ENCODE assay signal across 19 mouse cellular contexts in the genomic region with DNA sequence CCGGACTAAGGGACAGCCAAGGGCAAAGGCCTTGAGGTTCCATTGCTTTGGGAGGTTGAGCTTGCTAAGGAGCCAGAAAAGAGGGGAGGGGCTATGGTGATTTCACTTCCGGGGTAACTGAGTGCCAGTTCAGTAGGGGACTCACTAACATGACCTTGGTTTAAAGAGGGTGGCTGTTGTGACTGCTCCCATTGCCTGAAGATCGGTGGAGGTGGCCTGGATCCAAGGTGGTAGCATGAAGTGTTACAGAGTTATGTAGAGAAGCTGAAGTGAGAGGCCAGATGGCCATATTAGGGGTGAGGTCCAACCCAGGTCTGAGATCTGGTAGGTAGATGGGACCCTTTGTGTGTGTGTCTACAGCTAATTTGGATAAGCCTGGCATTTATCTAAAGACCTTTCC. TPM values are rescaled to one million over a fixed set of nuclear protein-coding genes. Genes with fewer than 3 reads are reported as not detected.
DNase-seq lines count a peak whose midpoint lies in the region; ATAC-seq and TF ChIP-seq lines count a peak whose summit lies in the region.
"Had no signal": no experiment of that assay in that cellular context is flagged by ENCODE, and none has a peak within 500 bp of the region (broad histone marks: within the 10 kb centered on the region; RNA-seq: fewer than 3 reads in every experiment).

No protein-coding gene starts in this region.

- peaks cover 85% of the 10 kb centered on the region for H3K4me1 ChIP-seq in cerebellum, adult 2 months (ENCODE audit: control insufficient read depth, insufficient read depth, low read length)
- peaks cover 66% of the 10 kb centered on the region for H3K4me1 ChIP-seq in liver, embryonic 12.5 days
- H3K4me1 ChIP-seq in liver, embryonic 11.5 days (replicated peaks; ENCODE audit: control insufficient read depth, insufficient read depth, low read length) = peaks cover 40% of the 10 kb centered on the region
- H3K4me1 ChIP-seq in bone marrow macrophage, adult 2 months (ENCODE audit: control insufficient read depth, insufficient read depth, low read length) = peaks cover 64% of the 10 kb centered on the region

- TF ChIP-seq POLR2A in cerebellum, adult 2 months (IDR thresholded peaks at IDR 0.05; ENCODE audit: borderline replicate concordance, insufficient read depth, low read length) = no peak
- TF ChIP-seq POLR2A in bone marrow macrophage, adult 2 months (IDR thresholded peaks at IDR 0.05; ENCODE audit: borderline replicate concordance, low read depth, low read length) = no peak

- H3K27ac ChIP-seq in cerebellum, adult 2 months (ENCODE audit: insufficient read depth, low read length) = peak overlapping the region; percentile 90
- H3K27ac ChIP-seq in liver, embryonic 12.5 days = peak overlapping the region; percentile 96
- no peak overlapping the region for H3K27ac ChIP-seq in liver, embryonic 11.5 days (ENCODE audit: low read depth, low read length)
- peak overlapping the region; percentile 97 for H3K27ac ChIP-seq in bone marrow macrophage, adult 2 months (ENCODE audit: insufficient read depth, low read depth, low read length)
- H3K27ac ChIP-seq in macrophage = peak overlapping the region; percentile 99
- H3K27ac ChIP-seq: kidney, embryonic 15.5 days; limb, embryonic 10.5 days; midbrain, embryonic 12.5 days had no signal

- H3K79me2 ChIP-seq in macrophage (ENCODE audit: inconsistent target) = peaks cover 88% of the 10 kb centered on the region

- no peak overlapping the region; the same call in 1 of the 2 replicates for H3K9ac ChIP-seq in liver, embryonic 12.5 days
- no peak overlapping the region for H3K9ac ChIP-seq in liver, embryonic 11.5 days (ENCODE audit: low read depth, low read length)
- H3K9ac ChIP-seq: kidney, embryonic 15.5 days; midbrain, embryonic 12.5 days had no signal

- peak; percentile 44 to 48 for DNase-seq in cerebellum, adult 2 months
- DNase-seq in cerebellum, adult 8-10 months = no peak
- DNase-seq in liver, embryonic 11.5 days (ENCODE audit: low spot score) = no peak
- no peak for DNase-seq in adrenal gland, postnatal 25 days
- no peak for DNase-seq in kidney, postnatal 25 days
- DNase-seq: gastrocnemius, postnatal 14 days; heart, postnatal 14 days; kidney, adult 11 months had no signal

- TF ChIP-seq CTCF in cerebellum, adult 2 months (IDR thresholded peaks at IDR 0.05; ENCODE audit: borderline replicate concordance, insufficient read depth, low read depth, low read length) = no peak
- TF ChIP-seq CTCF in bone marrow macrophage, adult 2 months (IDR thresholded peaks at IDR 0.05; ENCODE audit: low read depth, low read length) = no peak

- no peaks in the 10 kb centered on the region for H3K36me3 ChIP-seq in liver, embryonic 12.5 days
- no peaks in the 10 kb centered on the region for H3K36me3 ChIP-seq in liver, embryonic 11.5 days (ENCODE audit: control insufficient read depth, insufficient read depth, low read length)
- no peaks in the 10 kb centered on the region for H3K36me3 ChIP-seq in macrophage (ENCODE audit: inconsistent target)
- H3K36me3 ChIP-seq: kidney, embryonic 15.5 days; limb, embryonic 10.5 days; midbrain, embryonic 12.5 days had no signal

- H3K4me3 ChIP-seq in cerebellum, adult 2 months (replicated peaks; ENCODE audit: insufficient read depth, low read depth, low read length) = no peak overlapping the region
- no peak overlapping the region for H3K4me3 ChIP-seq in liver, embryonic 12.5 days
- H3K4me3 ChIP-seq in liver, embryonic 11.5 days (ENCODE audit: low read depth, low read length) = no peak overlapping the region
- H3K4me3 ChIP-seq in bone marrow macrophage, adult 2 months (ENCODE audit: insufficient read depth, low read length) = peak overlapping the region; percentile 42
- no peak overlapping the region for H3K4me3 ChIP-seq in macrophage (ENCODE audit: inconsistent target)
- H3K4me3 ChIP-seq: kidney, embryonic 15.5 days; limb, embryonic 10.5 days; midbrain, embryonic 12.5 days had no signal

- peak overlapping the region; percentile 67 for H3K4me2 ChIP-seq in liver, embryonic 12.5 days
- H3K4me2 ChIP-seq in liver, embryonic 11.5 days = no peak overlapping the region
- H3K4me2 ChIP-seq: heart, embryonic 11.5 days; kidney, embryonic 15.5 days; midbrain, embryonic 12.5 days had no signal

- 21% methylated on average over 3 of the region's 3 CpGs for WGBS in cerebellum, adult 2 months
- 67% methylated on average over 3 of the region's 3 CpGs for WGBS in liver, embryonic 12.5 days (ENCODE audit: insufficient replicate concordance)
- 79% methylated on average over 3 of the region's 3 CpGs for WGBS in liver, embryonic 11.5 days
- 72% methylated on average over 3 of the region's 3 CpGs for WGBS in macrophage (ENCODE audit: missing documents)

- ATAC-seq in liver, embryonic 12.5 days = no peak
- no peak for ATAC-seq in liver, embryonic 11.5 days (replicated peaks; ENCODE audit: low FRiP score)
- ATAC-seq: CD4-positive, CD25-positive, alpha-beta regulatory T cell, adult 4 months; forebrain, embryonic 16.5 days had no signal

- no peaks in the 10 kb centered on the region for H3K27me3 ChIP-seq in cerebellum, adult 2 months (ENCODE audit: control insufficient read depth, insufficient read depth, low read length)
- H3K27me3 ChIP-seq in liver, embryonic 12.5 days (replicated peaks) = peaks cover 11% of the 10 kb centered on the region; the same call in 1 of the 2 replicates
- H3K27me3 ChIP-seq in liver, embryonic 11.5 days (replicated peaks; ENCODE audit: control insufficient read depth, insufficient read depth, low read length) = no peaks in the 10 kb centered on the region; the same call in 1 of the 2 replicates
- H3K27me3 ChIP-seq: Patski had no signal

- no peaks in the 10 kb centered on the region for H3K9me3 ChIP-seq in liver, embryonic 12.5 days (replicated peaks)
- H3K9me3 ChIP-seq in liver, embryonic 11.5 days (ENCODE audit: control insufficient read depth, low read length) = no peaks in the 10 kb centered on the region
- H3K9me3 ChIP-seq: kidney, embryonic 15.5 days; limb, embryonic 10.5 days; midbrain, embryonic 12.5 days had no signal

RNA-seq across cellular contexts. Expression of gene Rpl3, which starts 7.8 kb away (rescaled TPM):
- 678 and 692 TPM in 2 replicates for polyA plus RNA-seq in cerebellum, adult 2 months (2012; rRNA removed)
- 912 and 924 TPM in 2 replicates for polyA plus RNA-seq in liver, embryonic 12.5 days (2016; fragmentation: Nextera tagmentation; extraction: Ambion mirVana)
- 1,449 and 1,469 TPM in 2 replicates for polyA plus RNA-seq in liver, embryonic 11.5 days (2014; fragmentation: Nextera tagmentation; extraction: Ambion mirVana)
- 928 and 957 TPM in 2 replicates for polyA plus RNA-seq in bone marrow macrophage, adult 2 months (2012; ENCODE audit: insufficient read depth, insufficient read length, missing spikeins)
- 100 to 1,000 TPM in 24 of 26 experiments, 10 to 100 TPM in 2; 70.8 to 495 (median 240) TPM for total RNA-seq in macrophage (2018; cell fraction: chromatin; rRNA removed)
- 100 to 1,000 TPM; 413 to 862 (median 571) TPM for total RNA-seq in macrophage (2018; cell fraction: cytosol; rRNA removed)
- total RNA-seq in macrophage (2018; cell fraction: nucleus; rRNA removed) = 100 to 1,000 TPM; 139 to 883 (median 221) TPM
- polyA plus RNA-seq in macrophage (2018) = 633 to 940 TPM (median 770 TPM) in 3 replicates
- total RNA-seq in adrenal gland, postnatal 25 days (2021) = 485 and 642 TPM in 2 replicates

RNA-seq across cellular contexts. Expression of gene Syngr1, which starts 8.3 kb away (rescaled TPM):
- polyA plus RNA-seq in cerebellum, adult 2 months (2012; rRNA removed) = 448 and 455 TPM in 2 replicates
- polyA plus RNA-seq in liver, embryonic 12.5 days (2016; fragmentation: Nextera tagmentation; extraction: Ambion mirVana) = 20.4 and 21.9 TPM in 2 replicates
- polyA plus RNA-seq in liver, embryonic 11.5 days (2014; fragmentation: Nextera tagmentation; extraction: Ambion mirVana) = 32.2 and 38.6 TPM in 2 replicates
- 95.0 and 111 TPM in 2 replicates for polyA plus RNA-seq in bone marrow macrophage, adult 2 months (2012; ENCODE audit: insufficient read depth, insufficient read length, missing spikeins)
- 100 to 1,000 TPM in 11 of 26 experiments, 10 to 100 TPM in 14, 1 to 10 TPM in 1; 8.5 to 192 (median 76.8) TPM for total RNA-seq in macrophage (2018; cell fraction: chromatin; rRNA removed)
- 100 to 1,000 TPM; 185 to 377 (median 258) TPM for total RNA-seq in macrophage (2018; cell fraction: cytosol; rRNA removed)
- total RNA-seq in macrophage (2018; cell fraction: nucleus; rRNA removed) = 100 to 1,000 TPM in 19 of 26 experiments, 10 to 100 TPM in 7; 29.5 to 228 (median 114) TPM
- polyA plus RNA-seq in macrophage (2018) = 139 to 428 TPM (median 314 TPM) in 3 replicates
- total RNA-seq in adrenal gland, postnatal 25 days (2021) = 22.2 and 27.6 TPM in 2 replicates
- total RNA-seq: neutrophil, adult 5-6 weeks had no signal

RNA-seq across cellular contexts. Expression of gene Tab1, which starts 33.5 kb away (rescaled TPM):
- 50.0 and 50.2 TPM in 2 replicates for polyA plus RNA-seq in cerebellum, adult 2 months (2012; rRNA removed)
- 18.5 and 18.9 TPM in 2 replicates for polyA plus RNA-seq in liver, embryonic 12.5 days (2016; fragmentation: Nextera tagmentation; extraction: Ambion mirVana)
- 25.9 and 28.7 TPM in 2 replicates for polyA plus RNA-seq in liver, embryonic 11.5 days (2014; fragmentation: Nextera tagmentation; extraction: Ambion mirVana)
- polyA plus RNA-seq in bone marrow macrophage, adult 2 months (2012; ENCODE audit: insufficient read depth, insufficient read length, missing spikeins) = 18.3 and 19.2 TPM in 2 replicates
- total RNA-seq in macrophage (2018; cell fraction: chromatin; rRNA removed) = 10 to 100 TPM in 21 of 26 experiments, 1 to 10 TPM in 5; 4.6 to 61.0 (median 34.9) TPM
- total RNA-seq in macrophage (2018; cell fraction: cytosol; rRNA removed) = 10 to 100 TPM in 12 of 26 experiments, 1 to 10 TPM in 14; 1.2 to 15.4 (median 9.5) TPM
- total RNA-seq in macrophage (2018; cell fraction: nucleus; rRNA removed) = 10 to 100 TPM in 18 of 26 experiments, 1 to 10 TPM in 8; 4.1 to 64.7 (median 23.5) TPM
- 10.5 to 14.4 TPM (median 12.8 TPM) in 3 replicates for polyA plus RNA-seq in macrophage (2018)
- total RNA-seq in adrenal gland, postnatal 25 days (2021) = 20.5 and 26.7 TPM in 2 replicates

Comparison
In these comparisons a context has a peak if more than half of its experiments do, and no peak if none do; other contexts are left out.
1. DNase-seq: peak in cerebellum, adult 2 months (2 of 2); none in cerebellum, adult 8-10 months (single experiment), liver, embryonic 11.5 days (single experiment), adrenal gland, postnatal 25 days (single experiment) and kidney, postnatal 25 days (0 of 2).